Mouse (Mus musculus) C2C12 (cell line): ENCODE results near the gene Rrp1. TPM values are rescaled to one million over a fixed set of nuclear protein-coding genes. Genes with fewer than 3 reads are reported as not detected.

ENCODE experiments used
- H3K27me3 ChIP-seq: one replicate; pipeline ENCODE4 v1.6.1; 2011; ENCODE audit not compliant: control insufficient read depth, insufficient read depth, insufficient read length
- H3K36me3 ChIP-seq: one replicate; pipeline ENCODE4 v1.6.1; 2011; ENCODE audit not compliant: control insufficient read depth, insufficient read depth
- H3K4me3 ChIP-seq: one replicate; pipeline ENCODE4 v1.5.1; 2011; ENCODE audit warnings: mild to moderate bottlenecking, control low read depth; ENCODE audit not compliant: poor library complexity, insufficient read depth, severe bottlenecking
- H3K79me2 ChIP-seq: one replicate; pipeline ENCODE4 v1.6.1; 2011; ENCODE audit not compliant: control insufficient read depth, insufficient read depth
- H3K79me3 ChIP-seq: one replicate; pipeline ENCODE4 v1.6.1; 2011; ENCODE audit warnings: low read depth, control low read depth
- H3ac ChIP-seq: one replicate; pipeline ENCODE3; 2011; ENCODE audit warnings: low read depth; ENCODE audit not compliant: control insufficient read depth, insufficient read length
- CEBPB ChIP-seq: IDR thresholded peaks from one replicate; pipeline ENCODE4 v1.6.1; 2011; ENCODE audit warnings: low read depth, mild to moderate bottlenecking, control low read depth, moderate library complexity
- CTCF ChIP-seq: IDR thresholded peaks from one replicate; pipeline ENCODE4 v1.5.1; 2011; ENCODE audit not compliant: control insufficient read depth, insufficient read depth, insufficient read length
- FOSL1 ChIP-seq: IDR thresholded peaks from one replicate; pipeline ENCODE4 v1.8.0; 2011; ENCODE audit warnings: mild to moderate bottlenecking, low read length; ENCODE audit not compliant: poor library complexity, insufficient read depth, severe bottlenecking
- MAX ChIP-seq: IDR thresholded peaks from one replicate; pipeline ENCODE4 v1.6.1; 2011; ENCODE audit warnings: mild to moderate bottlenecking, control low read depth
- MYOD1 ChIP-seq: IDR thresholded peaks from one replicate; pipeline ENCODE4 v1.6.1; 2011; ENCODE audit warnings: low read depth; ENCODE audit not compliant: control insufficient read depth, insufficient read length
- MYOG ChIP-seq: IDR thresholded peaks from one replicate; pipeline ENCODE4 v1.6.1; 2011; ENCODE audit not compliant: control insufficient read depth, insufficient read length; ENCODE audit errors: extremely low read depth
- USF1 ChIP-seq: IDR thresholded peaks from one replicate; pipeline ENCODE4 v1.6.1; 2011; ENCODE audit warnings: low read depth, mild to moderate bottlenecking, control low read depth, moderate library complexity
- long read RNA-seq, 2 experiments: library from polyadenylated mRNA; unstranded; transcript quantifications; one replicate each; pipeline ENCODE4 v2.0.0; 2019 to 2020
- polyA plus RNA-seq: library from polyadenylated mRNA; unstranded; fragments of >200 nt; fragmentation: generic; extraction: Trizol; gene quantifications from one replicate; pipeline ENCODE4 v1.2.1, GENCODE M21; 2012; ENCODE audit warnings: missing spikeins

Rrp1 gene
- 154 TPM for polyA plus RNA-seq
- long read RNA-seq, experiment 1, partial matches to known transcripts: 27 of 57 reads
- long read RNA-seq, experiment 1, other reads (novel, unspliced or antisense): 30 of 57 reads
- long read RNA-seq, experiment 2, partial matches to known transcripts: 4 of 99 reads
- long read RNA-seq, experiment 2, other reads (novel, unspliced or antisense): 95 of 99 reads

GRCm38 (mm10) chr10:78412319-78413151 is at the start of gene Rrp1:
TSS of gene Rrp1 (minus strand) at chr10:78413043.
- Histone ChIP-seq H3K79me3 (peaks cover 27% of the 10 kb centered on the region), H3K27me3 (no peaks in the 10 kb centered on the region), H3K36me3 (peaks cover 29% of the 10 kb centered on the region), H3ac (peak within 1 kb of the TSS; percentile 64), H3K4me3 (peak within 1 kb of the TSS; percentile 77), H3K79me2 (peaks cover 40% of the 10 kb centered on the region)
- peak; percentile 97 for TF ChIP-seq CTCF
- no peak for TF ChIP-seq MYOD1
- peak; percentile 51 for TF ChIP-seq MAX
- TF ChIP-seq MYOG: no peak
- no peak for TF ChIP-seq CEBPB

GRCm38 (mm10) chr10:78461767-78462166 is 48.9 kb upstream of the Rrp1 start:
- Histone ChIP-seq H3K79me3 (peaks cover 3% of the 10 kb centered on the region), H3K79me2 (peaks cover 19% of the 10 kb centered on the region), H3K27me3 (no peaks in the 10 kb centered on the region), H3ac (no peak overlapping the region), H3K36me3 (no peaks in the 10 kb centered on the region), H3K4me3 (no peak overlapping the region)
- TF ChIP-seq USF1 (no peak), MYOD1 (no peak), MYOG (no peak), MAX (no peak), FOSL1 (no peak), CEBPB (no peak), CTCF (no peak)

- TF ChIP-seq USF1 (no peak), MYOD1 (no peak), MAX (no peak), CTCF (no peak), MYOG (no peak), CEBPB (no peak), FOSL1 (no peak)
Measured at GRCm38 (mm10) chr10:78460463-78460862, 47.6 kb upstream of the Rrp1 start.

GRCm38 (mm10) chr10:78458348-78459111 is 45.7 kb upstream of the Rrp1 start:
- Histone ChIP-seq H3K27me3 (no peaks in the 10 kb centered on the region), H3K4me3 (no peak overlapping the region), H3K79me3 (peaks cover 3% of the 10 kb centered on the region), H3ac (no peak overlapping the region), H3K79me2 (peaks cover 15% of the 10 kb centered on the region), H3K36me3 (no peaks in the 10 kb centered on the region)
- no peak for TF ChIP-seq CTCF
- no peak for TF ChIP-seq FOSL1
- no peak for TF ChIP-seq MAX
- TF ChIP-seq MYOD1: no peak
- no peak for TF ChIP-seq USF1
- TF ChIP-seq MYOG: no peak
- TF ChIP-seq CEBPB: no peak

More at GRCm38 (mm10) chr10:78460463-78460862, 47.6 kb upstream of the Rrp1 start:
- no peak overlapping the region for H3ac ChIP-seq
- H3K4me3 ChIP-seq: no peak overlapping the region
- H3K36me3 ChIP-seq: no peaks in the 10 kb centered on the region
- H3K79me3 ChIP-seq: peaks cover 3% of the 10 kb centered on the region
- H3K27me3 ChIP-seq: no peaks in the 10 kb centered on the region
- H3K79me2 ChIP-seq: peaks cover 19% of the 10 kb centered on the region

GRCm38 (mm10) chr10:78457495-78458347 is 44.9 kb upstream of the Rrp1 start:
- Histone ChIP-seq H3K79me2 (peaks cover 10% of the 10 kb centered on the region), H3K4me3 (no peak overlapping the region), H3ac (no peak overlapping the region), H3K79me3 (no peaks in the 10 kb centered on the region), H3K27me3 (no peaks in the 10 kb centered on the region), H3K36me3 (no peaks in the 10 kb centered on the region)
- TF ChIP-seq USF1 (no peak), MAX (no peak), FOSL1 (no peak), MYOD1 (no peak), MYOG (no peak), CTCF (no peak), CEBPB (no peak)
